Mouse (Mus musculus) midbrain, embryonic 11.5 days (tissue): ENCODE results near the gene Sgcd. TPM values are rescaled to one million over a fixed set of nuclear protein-coding genes. Genes with fewer than 3 reads are reported as not detected.
"Not testable (repeated sequence)": the region's sequence is repeated elsewhere in the genome, so short reads cannot be mapped to it uniquely, and the experiment has no call there.

Experiments used
- ATAC-seq: fragments of 200-750 bp; cut with Nextera tagmentation; 2 replicates; pipeline ENCODE4 v1.8.0; 2017; ENCODE audit warnings: moderate TSS enrichment, moderate library complexity; ENCODE audit not compliant: low FRiP score
- DNase-seq: peaks from one replicate; pipeline ENCODE4 v3.0.0; 2015; ENCODE audit warnings: low spot score; ENCODE audit errors: missing footprints
- H3K27ac ChIP-seq: fragments of 300-500 bp; sonication (generic); 2 replicates; pipeline ENCODE4 v1.5.1; 2014; ENCODE audit warnings: low read depth, low read length
- H3K27me3 ChIP-seq: fragments of 300-500 bp; sonication (generic); 2 replicates; pipeline ENCODE4 v1.6.1; 2014; ENCODE audit warnings: mild to moderate bottlenecking, low read length, moderate library complexity, mixed read lengths; ENCODE audit not compliant: control insufficient read depth, insufficient read depth
- H3K36me3 ChIP-seq: fragments of 300-500 bp; sonication (generic); 2 replicates; pipeline ENCODE4 v1.6.1; 2014; ENCODE audit warnings: mild to moderate bottlenecking, low read length, moderate library complexity, mixed read lengths; ENCODE audit not compliant: control insufficient read depth, insufficient read depth
- H3K4me1 ChIP-seq: fragments of 300-500 bp; sonication (generic); 2 replicates; pipeline ENCODE4 v1.6.1; 2014; ENCODE audit warnings: low read length; ENCODE audit not compliant: control insufficient read depth, insufficient read depth
- H3K4me2 ChIP-seq: fragments of 300-500 bp; sonication (generic); 2 replicates; pipeline ENCODE4 v1.6.1; 2014; ENCODE audit warnings: mild to moderate bottlenecking, moderate library complexity
- H3K4me3 ChIP-seq: fragments of 300-500 bp; sonication (generic); 2 replicates; pipeline ENCODE4 v1.5.1; 2014; ENCODE audit warnings: low read depth, low read length
- H3K9ac ChIP-seq: fragments of 300-500 bp; sonication (generic); 2 replicates; pipeline ENCODE4 v1.6.1; 2014; ENCODE audit warnings: low read length
- H3K9me3 ChIP-seq: fragments of 300-500 bp; sonication (generic); 2 replicates; pipeline ENCODE4 v1.6.1; 2016; ENCODE audit warnings: low read length; ENCODE audit not compliant: control insufficient read depth
- WGBS: fragments of 180-500 bp; shearing (Covaris S2); extraction: QIAGEN DNeasy Blood & Tissue Kit; methylation state at CpG from one replicate; pipeline ENCODE4 v1.1.7; 2014; 5-methylcytosine and 5-hydroxymethylcytosine counted together
- polyA plus RNA-seq: library from polyadenylated mRNA; unstranded; fragments of >200 nt; fragmentation: Nextera tagmentation; extraction: Ambion mirVana; gene quantifications from 2 replicates; pipeline ENCODE4 v1.2.1, GENCODE M21; 2014

The Sgcd gene
- polyA plus RNA-seq, 1 experiment from 2014 or later: 1.4 TPM

- DNase-seq (no peak), ATAC-seq (no peak)
- Histone ChIP-seq H3K27ac (no peak overlapping the region), H3K4me2 (no peak overlapping the region), H3K4me1 (no peaks in the 10 kb centered on the region), H3K9me3 (no peaks in the 10 kb centered on the region), H3K4me3 (no peak overlapping the region), H3K36me3 (no peaks in the 10 kb centered on the region; the same call in 1 of the 2 replicates), H3K9ac (no peak overlapping the region), H3K27me3 (no peaks in the 10 kb centered on the region)
- WGBS: 71% methylated on average over 3 of the region's 3 CpGs
These were observed 529.6 kb downstream of the Sgcd start for GRCm38 (mm10) chr11:47459214-47459613.

- Histone ChIP-seq H3K27ac (no peak overlapping the region), H3K4me1 (no peaks in the 10 kb centered on the region), H3K4me3 (no peak overlapping the region), H3K36me3 (no peaks in the 10 kb centered on the region), H3K9me3 (no peaks in the 10 kb centered on the region), H3K4me2 (no peak overlapping the region), H3K9ac (no peak overlapping the region), H3K27me3 (no peaks in the 10 kb centered on the region)
- WGBS: 44% methylated on average over 2 of the region's 2 CpGs
- ATAC-seq (no peak), DNase-seq (no peak)
These were observed 541.0 kb downstream of the Sgcd start for GRCm38 (mm10) chr11:47447790-47448189.

- DNase-seq (no peak), ATAC-seq (no peak)
- H3K9me3 ChIP-seq: no peaks in the 10 kb centered on the region
- H3K4me2 ChIP-seq: no peak overlapping the region
- no peaks in the 10 kb centered on the region for H3K4me1 ChIP-seq
- 87% methylated on average over 3 of the region's 3 CpGs for WGBS
- no peaks in the 10 kb centered on the region for H3K27me3 ChIP-seq
- no peak overlapping the region for H3K9ac ChIP-seq
- H3K36me3 ChIP-seq: no peaks in the 10 kb centered on the region
- no peak overlapping the region for H3K27ac ChIP-seq
- no peak overlapping the region for H3K4me3 ChIP-seq
These were observed 542.4 kb downstream of the Sgcd start for GRCm38 (mm10) chr11:47446337-47446736.

- Histone ChIP-seq H3K9me3 (no peaks in the 10 kb centered on the region), H3K9ac (no peak overlapping the region), H3K27ac (no peak overlapping the region), H3K4me2 (no peak overlapping the region), H3K27me3 (no peaks in the 10 kb centered on the region), H3K4me1 (no peaks in the 10 kb centered on the region), H3K4me3 (no peak overlapping the region), H3K36me3 (no peaks in the 10 kb centered on the region)
- no peak for DNase-seq
- WGBS: 75% methylated on average over 2 of the region's 2 CpGs
- ATAC-seq: no peak
These were observed 543.1 kb downstream of the Sgcd start for GRCm38 (mm10) chr11:47445683-47446082.

- no peaks in the 10 kb centered on the region for H3K36me3 ChIP-seq
- H3K4me3 ChIP-seq: no peak overlapping the region
- 88% methylated on average over 2 of the region's 2 CpGs for WGBS
- H3K9me3 ChIP-seq: no peaks in the 10 kb centered on the region
- H3K9ac ChIP-seq: no peak overlapping the region
- no peaks in the 10 kb centered on the region for H3K4me1 ChIP-seq
- ATAC-seq (no peak), DNase-seq (no peak)
- H3K4me2 ChIP-seq: no peak overlapping the region
- H3K27me3 ChIP-seq: no peaks in the 10 kb centered on the region
- H3K27ac ChIP-seq: no peak overlapping the region
These were observed 546.5 kb downstream of the Sgcd start for GRCm38 (mm10) chr11:47442266-47442665.

- DNase-seq: no peak
- no peak overlapping the region for H3K27ac ChIP-seq
- 0% methylated on average over 3 of the region's 3 CpGs for WGBS
- peak; percentile 83 for ATAC-seq
- no peak overlapping the region for H3K4me3 ChIP-seq
- no peaks in the 10 kb centered on the region for H3K9me3 ChIP-seq
- no peaks in the 10 kb centered on the region for H3K36me3 ChIP-seq
- no peak overlapping the region for H3K4me2 ChIP-seq
- no peaks in the 10 kb centered on the region for H3K27me3 ChIP-seq
- H3K4me1 ChIP-seq: peaks cover 2% of the 10 kb centered on the region; the same call in 1 of the 2 replicates
- no peak overlapping the region for H3K9ac ChIP-seq
These were observed 589.2 kb downstream of the Sgcd start for GRCm38 (mm10) chr11:47399607-47400006.

- 81% methylated on average over 2 of the region's 2 CpGs for WGBS
- H3K36me3 ChIP-seq, H3K9me3 ChIP-seq, H3K4me3 ChIP-seq, DNase-seq, H3K4me2 ChIP-seq, ATAC-seq, H3K27ac ChIP-seq, H3K27me3 ChIP-seq, H3K4me1 ChIP-seq, H3K9ac ChIP-seq: not testable (repeated sequence)
These were observed 598.0 kb downstream of the Sgcd start for GRCm38 (mm10) chr11:47390798-47391197.

- no peak overlapping the region for H3K27ac ChIP-seq
- H3K4me1 ChIP-seq: no peaks in the 10 kb centered on the region
- no peak overlapping the region for H3K9ac ChIP-seq
- H3K4me3 ChIP-seq: no peak overlapping the region
- no peak overlapping the region for H3K4me2 ChIP-seq
- H3K27me3 ChIP-seq: no peaks in the 10 kb centered on the region
- H3K36me3 ChIP-seq: no peaks in the 10 kb centered on the region
- ATAC-seq (no peak), DNase-seq (no peak)
- no peaks in the 10 kb centered on the region; the same call in 1 of the 2 replicates for H3K9me3 ChIP-seq
These were observed 599.4 kb downstream of the Sgcd start for GRCm38 (mm10) chr11:47389327-47389726.

GRCm38 (mm10) chr11:47387726-47388125 lies 601.0 kb downstream of the Sgcd start:
- no peaks in the 10 kb centered on the region for H3K36me3 ChIP-seq
- no peak overlapping the region for H3K27ac ChIP-seq
- no peaks in the 10 kb centered on the region for H3K27me3 ChIP-seq
- no peaks in the 10 kb centered on the region for H3K4me1 ChIP-seq
- ATAC-seq (no peak), DNase-seq (no peak)
- no peak overlapping the region for H3K9ac ChIP-seq
- no peaks in the 10 kb centered on the region for H3K9me3 ChIP-seq
- WGBS: 79% methylated on average over 3 of the region's 3 CpGs
- H3K4me3 ChIP-seq: no peak overlapping the region
- H3K4me2 ChIP-seq: no peak overlapping the region

- no peak overlapping the region for H3K4me2 ChIP-seq
- no peaks in the 10 kb centered on the region for H3K36me3 ChIP-seq
- no peaks in the 10 kb centered on the region for H3K4me1 ChIP-seq
- H3K27me3 ChIP-seq: no peaks in the 10 kb centered on the region
- no peak overlapping the region for H3K27ac ChIP-seq
- DNase-seq (no peak), ATAC-seq (no peak)
- H3K4me3 ChIP-seq: no peak overlapping the region
- no peak overlapping the region for H3K9ac ChIP-seq
- no peaks in the 10 kb centered on the region for H3K9me3 ChIP-seq
These were observed 602.6 kb downstream of the Sgcd start for GRCm38 (mm10) chr11:47386136-47386535.
